Mouse (Mus musculus): ENCODE data around the gene Eif4h.

Eif4h gene

DNA sequence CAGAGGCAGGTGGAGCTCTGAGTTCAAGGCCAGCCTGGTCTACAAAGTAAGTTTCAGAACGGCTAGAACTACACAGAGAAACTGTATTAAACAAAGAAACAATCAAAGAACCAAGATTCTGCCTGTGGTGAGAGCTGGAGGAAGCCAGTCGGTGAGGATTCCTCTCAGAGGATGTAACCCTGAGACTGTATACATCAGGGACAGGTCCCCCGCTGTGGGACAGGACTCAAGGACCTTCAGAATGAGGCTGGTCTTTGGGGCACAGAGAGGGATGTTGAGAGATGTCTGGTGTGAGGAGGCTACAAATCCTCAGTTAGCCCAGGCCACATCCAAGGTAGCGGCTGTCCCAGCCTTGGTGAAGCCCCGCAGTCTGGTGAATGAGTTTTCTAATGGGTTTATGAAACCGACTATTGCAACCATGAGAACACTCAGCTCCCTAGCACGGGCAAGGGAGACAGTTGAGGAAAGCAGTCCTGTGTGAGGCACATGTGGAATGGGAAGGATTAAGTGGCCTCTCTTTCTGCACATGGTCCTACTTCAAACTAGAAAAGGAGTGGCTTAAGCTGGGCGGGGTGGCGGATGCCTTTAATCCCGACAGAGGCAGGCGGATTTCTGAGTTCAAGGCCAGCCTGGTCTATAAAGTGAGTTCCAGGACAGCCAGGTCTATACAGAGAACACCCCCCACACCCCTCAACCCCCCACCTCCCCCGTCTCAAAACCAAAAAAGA is 29.2 kb downstream of the Eif4h start:
- no peak for DNase-seq (ENCODE audit: low spot score in 2 of 2)

DNA sequence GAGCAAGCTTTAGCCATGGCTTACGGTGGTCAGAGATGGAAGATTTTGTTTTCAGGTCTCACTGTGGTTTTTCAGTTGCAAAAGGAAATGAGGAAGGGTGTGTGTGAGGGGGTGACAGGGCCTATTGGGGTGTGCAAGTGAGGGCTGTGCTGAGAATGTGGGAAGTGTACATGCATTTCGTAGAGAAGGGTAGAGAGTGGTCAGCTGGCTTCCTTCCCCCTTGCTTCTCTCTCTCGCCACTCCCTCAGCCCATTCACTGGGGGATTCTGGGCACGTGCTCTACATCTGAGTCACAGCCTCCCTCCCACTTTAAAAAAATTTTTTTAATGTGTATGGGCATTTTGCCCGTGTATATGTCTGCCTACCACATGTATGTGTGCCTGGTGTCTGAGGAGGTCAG is 32.2 kb downstream of the Eif4h start:
- no peak for DNase-seq (ENCODE audit: low spot score in 2 of 2)

DNA sequence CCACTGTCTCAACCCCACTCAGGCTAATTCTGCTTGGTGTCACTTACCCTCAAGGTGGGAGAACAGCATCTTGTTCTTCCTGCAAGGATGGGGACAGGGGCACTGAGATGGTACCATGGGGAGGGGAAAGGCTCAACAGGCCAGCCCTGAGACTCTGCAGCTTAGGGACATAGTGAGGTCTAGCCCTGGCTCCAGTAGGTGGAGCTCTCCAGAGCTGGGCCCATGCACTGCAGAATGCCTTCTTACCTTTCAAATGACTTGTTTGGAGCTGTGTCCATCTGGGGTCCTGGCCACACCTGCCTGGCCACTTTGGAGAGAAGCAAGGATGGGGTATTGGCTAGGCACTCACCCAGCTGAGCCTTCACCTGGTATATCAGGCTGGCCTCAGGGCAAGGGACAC is 33.0 kb downstream of the Eif4h start:
- no peak for DNase-seq (ENCODE audit: low spot score in 2 of 2)

DNA sequence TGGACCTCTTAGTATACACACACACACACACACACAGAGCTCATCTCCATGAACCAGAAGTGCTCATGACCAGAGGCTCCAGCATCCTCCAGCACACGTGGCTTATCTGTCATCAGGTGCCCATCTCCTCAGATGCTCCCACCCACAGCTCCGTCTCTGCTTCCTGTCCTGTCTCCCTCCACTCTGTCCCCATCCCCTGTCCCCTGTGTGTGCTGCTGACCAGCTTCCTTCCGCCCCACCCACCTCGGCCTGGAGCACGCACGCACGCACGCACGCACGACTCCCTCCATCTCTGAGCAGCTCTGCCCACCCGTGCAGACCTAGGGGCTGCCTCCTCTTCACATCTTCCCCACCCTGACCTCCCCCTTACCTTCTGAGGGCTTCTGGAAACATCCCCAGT is 34.9 kb downstream of the Eif4h start:
- no peak for DNase-seq (ENCODE audit: low spot score in 2 of 2)

DNA sequence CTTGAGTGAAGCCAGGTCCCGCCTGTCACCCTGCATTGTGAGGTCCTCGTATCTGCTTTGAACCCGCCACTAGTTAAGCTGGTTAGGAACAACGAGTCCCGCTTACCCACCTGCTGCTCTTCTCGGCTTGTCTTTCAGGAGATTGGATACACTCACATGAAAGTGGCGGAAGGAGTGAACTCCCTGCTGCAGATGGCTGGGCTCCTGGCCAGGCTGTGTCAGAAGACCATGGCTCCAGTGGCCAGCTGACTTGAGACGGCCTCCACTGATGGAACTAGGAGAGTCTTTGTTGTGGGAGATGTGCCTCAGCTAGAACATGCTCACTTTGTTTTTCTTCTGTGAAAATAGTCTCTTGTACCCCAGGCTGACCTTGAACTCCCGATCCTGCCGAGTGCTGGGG is 41.6 kb downstream of the Eif4h start:
- DNase-seq (ENCODE audit: low spot score in 2 of 2): no peak

DNA sequence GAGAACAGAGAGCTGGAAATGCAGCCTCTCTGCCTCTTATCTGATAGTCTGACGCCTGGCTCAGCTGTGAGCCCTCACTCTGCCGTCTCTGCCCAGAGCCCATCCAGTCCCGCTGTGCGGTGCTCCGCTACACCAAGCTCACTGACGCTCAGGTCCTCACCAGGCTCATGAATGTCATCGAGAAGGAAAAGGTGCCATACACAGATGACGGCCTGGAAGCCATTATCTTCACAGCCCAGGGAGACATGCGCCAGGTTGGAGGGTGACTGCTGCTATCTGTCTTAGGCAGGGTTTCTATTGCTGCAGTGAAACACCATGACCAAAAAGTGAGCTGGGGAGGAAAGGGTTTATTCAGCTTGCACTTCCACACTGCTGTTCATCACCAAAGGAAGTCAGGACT is 46.2 kb downstream of the Eif4h start:
- DNase-seq (ENCODE audit: low spot score in 2 of 2): no peak

DNA sequence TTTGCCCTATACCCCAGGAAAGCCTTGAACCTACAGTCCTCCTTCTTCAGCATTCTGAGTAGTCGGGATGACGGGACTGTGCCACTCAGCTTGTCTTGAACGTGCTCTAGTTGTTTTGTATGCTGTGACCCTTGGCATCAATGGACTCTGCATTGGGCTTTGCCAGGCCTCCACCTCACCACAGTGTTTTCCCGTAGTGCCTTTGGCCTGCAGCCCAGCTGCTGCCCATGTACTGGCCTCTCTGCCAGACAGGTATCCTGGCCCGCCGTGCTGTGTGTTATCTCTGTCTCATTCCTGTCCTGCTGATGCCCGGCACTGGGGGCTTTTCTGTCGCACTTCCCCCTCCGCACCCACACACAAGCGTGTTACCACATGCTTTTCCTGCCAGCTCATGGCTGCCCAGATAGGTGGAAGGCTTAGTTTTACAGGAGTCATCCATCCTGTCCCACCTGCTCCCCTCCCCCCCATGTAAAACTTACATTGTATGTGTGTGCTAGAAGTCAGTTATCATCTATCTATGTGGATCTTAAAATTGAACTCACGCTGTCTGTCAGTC is 47.2 kb downstream of the Eif4h start:
- DNase-seq (ENCODE audit: low spot score in 2 of 2): no peak

GRCm38 (mm10) chr5:134589900-134590299 is 49.4 kb downstream of the Eif4h start:
- no peak for DNase-seq (ENCODE audit: low spot score in 2 of 2)

GRCm38 (mm10) chr5:134584798-134585197 is 54.5 kb downstream of the Eif4h start:
- no peak for DNase-seq (ENCODE audit: low spot score in 2 of 2)

DNA sequence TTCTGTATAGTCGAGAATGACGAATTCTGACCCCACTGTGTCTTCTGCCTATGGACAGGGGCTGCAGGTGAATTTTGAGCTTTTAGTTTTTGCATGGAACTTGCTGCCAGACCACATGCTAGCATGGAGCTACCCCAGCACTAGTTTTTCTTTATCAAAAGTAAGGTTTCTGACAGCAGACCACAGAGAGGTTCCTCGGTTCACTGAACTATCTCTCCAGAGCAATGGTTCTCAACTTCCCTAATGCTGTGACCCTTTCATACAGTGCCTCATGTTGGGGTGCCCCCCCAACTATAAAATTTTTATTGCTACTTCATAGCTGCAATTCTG is 55.4 kb downstream of the Eif4h start:
- no peak for DNase-seq (ENCODE audit: low spot score in 2 of 2)

GRCm38 (mm10) chr5:134583006-134583883 is 56.0 kb downstream of the Eif4h start:
- no peak for DNase-seq (ENCODE audit: low spot score in 2 of 2)

GRCm38 (mm10) chr5:134582221-134582907 is 56.9 kb downstream of the Eif4h start:
- DNase-seq (ENCODE audit: low spot score in 2 of 2): peak; percentile 93 to 97

DNA sequence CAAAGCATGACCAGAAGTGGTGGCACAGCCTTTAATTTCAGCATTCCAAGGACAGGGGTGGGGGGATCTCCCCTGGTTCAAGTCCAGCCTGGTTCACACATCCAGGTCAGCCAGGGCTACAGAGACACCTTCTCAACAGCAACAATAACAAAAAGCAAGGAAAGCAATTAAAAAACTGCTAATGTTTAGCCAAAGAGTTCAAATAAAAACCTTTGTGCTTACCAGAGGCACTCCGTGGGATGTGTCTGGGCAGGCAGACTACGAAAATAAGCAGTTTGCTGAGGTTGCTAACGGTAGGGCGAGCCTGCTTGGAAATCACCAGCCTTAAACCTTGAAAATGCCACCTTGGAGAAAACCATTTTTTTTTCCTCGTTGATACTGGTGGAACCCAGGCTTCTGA is 58.1 kb downstream of the Eif4h start, which contains the start of gene Rfc2:
TSS of gene Rfc2 (plus strand) at position 221 of the 400 bp plus-strand sequence.
- peak in 1 of 2 experiments; percentile 36 for DNase-seq (ENCODE audit: low spot score in 2 of 2)

GRCm38 (mm10) chr5:134579135-134579534 is 60.2 kb downstream of the Eif4h start:
- DNase-seq (ENCODE audit: low spot score in 2 of 2): no peak

DNA sequence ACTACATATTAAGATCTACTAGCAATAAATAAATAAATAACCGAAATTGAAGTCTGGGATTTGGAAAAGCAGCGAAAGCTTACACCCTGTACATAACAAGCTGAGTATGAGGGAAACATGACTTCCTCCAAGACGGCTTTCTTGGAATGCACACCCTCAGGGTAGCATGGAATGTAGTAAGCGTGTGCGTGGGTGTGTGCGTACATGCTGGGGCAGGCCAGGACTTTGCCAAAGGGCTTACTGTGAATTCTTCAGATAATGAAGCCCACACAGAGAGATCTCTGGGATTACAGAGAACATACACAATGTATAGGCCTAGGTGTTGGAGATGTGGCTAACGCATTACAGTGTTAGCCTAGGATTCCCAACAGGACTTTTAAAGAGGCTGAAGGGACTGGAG is 61.8 kb downstream of the Eif4h start:
- DNase-seq (ENCODE audit: low spot score in 2 of 2): no peak

- DNase-seq (ENCODE audit: low spot score in 2 of 2): peak in 1 of 2 experiments; percentile 30
These were observed 62.6 kb downstream of the Eif4h start for GRCm38 (mm10) chr5:134576517-134577220.

- DNase-seq (ENCODE audit: low spot score in 2 of 2): no peak
These were observed 63.5 kb downstream of the Eif4h start for GRCm38 (mm10) chr5:134575833-134576232.

- DNase-seq (ENCODE audit: low spot score in 2 of 2): no peak
These were observed 66.6 kb downstream of the Eif4h start for GRCm38 (mm10) chr5:134572508-134573214.

DNA sequence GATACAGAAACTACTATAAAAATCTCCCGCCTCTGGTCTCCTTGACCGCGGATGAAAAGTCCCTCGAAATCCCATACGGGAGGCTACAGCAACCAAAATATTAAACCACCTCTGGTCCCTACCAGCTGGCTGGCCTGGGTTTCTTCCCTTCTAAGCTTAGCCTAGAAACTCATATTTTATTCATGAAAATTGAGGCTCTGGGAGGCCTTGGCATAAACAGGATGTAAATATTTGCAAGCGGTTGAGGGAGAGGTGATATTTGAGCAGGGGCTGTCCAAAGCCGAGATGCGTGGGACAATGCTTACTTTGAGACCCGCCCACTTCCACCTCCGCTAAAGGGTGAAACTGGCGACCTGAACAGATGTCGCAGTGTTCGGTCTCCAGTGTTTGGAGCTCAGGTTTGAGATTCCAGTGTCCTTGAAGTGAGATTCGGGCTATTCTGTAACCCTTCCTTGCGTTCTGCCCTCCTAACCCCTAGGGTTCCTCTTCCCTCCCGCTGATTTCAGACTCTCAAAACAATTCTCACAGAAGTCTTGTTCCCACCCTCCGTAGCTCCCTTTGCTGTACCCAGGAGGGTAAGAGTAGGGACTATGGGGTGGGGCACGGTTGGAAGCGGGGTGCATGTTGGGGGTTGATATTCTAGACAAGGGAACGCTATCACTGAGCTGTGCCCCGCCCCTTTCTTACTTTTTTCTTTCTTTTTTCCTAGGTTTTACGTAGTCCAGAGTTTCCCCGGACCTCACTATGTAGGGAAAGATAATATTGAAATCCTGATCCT is 67.4 kb downstream of the Eif4h start:
- DNase-seq (ENCODE audit: low spot score in 2 of 2): peak in 1 of 2 experiments; percentile 32

Measured in urinary bladder, postnatal 36 days (tissue).